Mouse (Mus musculus) neural tube, embryonic 13.5 days (tissue): ENCODE data around the gene Lrp5. TPM values are rescaled to one million over a fixed set of nuclear protein-coding genes. Genes with fewer than 3 reads are reported as not detected.

Experiments used
- ATAC-seq: fragments of 200-750 bp; cut with Nextera tagmentation; 2 replicates; pipeline ENCODE4 v1.8.0; 2017; ENCODE audit warnings: low read depth, mild to moderate bottlenecking, moderate TSS enrichment, moderate library complexity
- H3K27ac ChIP-seq: fragments of 300-500 bp; sonication (generic); replicated peaks from 2 replicates; pipeline ENCODE4 v1.5.1; 2015; ENCODE audit warnings: moderate library complexity, mild to moderate bottlenecking, inconsistent platforms
- H3K27me3 ChIP-seq: fragments of 300-500 bp; sonication (generic); 2 replicates; pipeline ENCODE4 v1.6.1; 2015; ENCODE audit warnings: mild to moderate bottlenecking, inconsistent platforms
- H3K36me3 ChIP-seq: fragments of 300-500 bp; sonication (generic); 2 replicates; pipeline ENCODE4 v1.6.1; 2015; ENCODE audit warnings: mild to moderate bottlenecking, inconsistent platforms
- H3K4me1 ChIP-seq: fragments of 300-500 bp; sonication (generic); replicated peaks from 2 replicates; pipeline ENCODE4 v1.6.1; 2015; ENCODE audit warnings: inconsistent platforms
- H3K4me2 ChIP-seq: fragments of 300-500 bp; sonication (generic); 2 replicates; pipeline ENCODE4 v1.6.1; 2015; ENCODE audit warnings: inconsistent platforms, mild to moderate bottlenecking, moderate library complexity
- H3K4me3 ChIP-seq: fragments of 300-500 bp; sonication (generic); 2 replicates; pipeline ENCODE4 v1.5.1; 2015; ENCODE audit warnings: mild to moderate bottlenecking, inconsistent platforms
- H3K9ac ChIP-seq: fragments of 300-500 bp; sonication (generic); 2 replicates; pipeline ENCODE4 v1.6.1; 2015; ENCODE audit warnings: moderate library complexity, mild to moderate bottlenecking, inconsistent platforms
- H3K9me3 ChIP-seq: fragments of 300-500 bp; sonication (generic); 2 replicates; pipeline ENCODE4 v1.6.1; 2016; ENCODE audit warnings: inconsistent platforms
- WGBS: fragments of 180-500 bp; shearing (Covaris S2); methylation state at CpG from one replicate; pipeline ENCODE4 v1.1.7; 2015; 5-methylcytosine and 5-hydroxymethylcytosine counted together
- polyA plus RNA-seq: library from polyadenylated mRNA; unstranded; fragments of >200 nt; fragmentation: Nextera tagmentation; extraction: Ambion mirVana; gene quantifications from 2 replicates; pipeline ENCODE4 v1.2.1, GENCODE M21; 2015

Gene Lrp5
- polyA plus RNA-seq, 1 experiment from 2014 or later = 1.6 TPM

- Histone ChIP-seq H3K4me3 (no peak overlapping the region), H3K27me3 (peaks cover 5% of the 10 kb centered on the region; the same call in 1 of the 2 replicates), H3K27ac (no peak overlapping the region), H3K9ac (no peak overlapping the region), H3K4me2 (no peak overlapping the region), H3K36me3 (no peaks in the 10 kb centered on the region), H3K9me3 (no peaks in the 10 kb centered on the region), H3K4me1 (no peaks in the 10 kb centered on the region)
- no peak for ATAC-seq
- 66% methylated on average over 6 of the region's 6 CpGs for WGBS
Measured at GRCm38 (mm10) chr19:3692414-3693145, 6.2 kb upstream of the Lrp5 start.

- H3K27me3 ChIP-seq = peaks cover 17% of the 10 kb centered on the region
- H3K4me3 ChIP-seq = no peak overlapping the region
- H3K9me3 ChIP-seq = no peaks in the 10 kb centered on the region
- no peak overlapping the region for H3K9ac ChIP-seq
- H3K4me1 ChIP-seq = peaks cover 6% of the 10 kb centered on the region
- H3K27ac ChIP-seq = no peak overlapping the region
- H3K4me2 ChIP-seq = no peak overlapping the region
- no peaks in the 10 kb centered on the region for H3K36me3 ChIP-seq
- no peak for ATAC-seq
- WGBS = 91% methylated on average over 5 of the region's 5 CpGs
Measured at GRCm38 (mm10) chr19:3691337-3691736, 5.0 kb upstream of the Lrp5 start.

GRCm38 (mm10) chr19:3687676-3688171 is 1.4 kb upstream of the Lrp5 start:
- H3K9ac ChIP-seq = no peak overlapping the region
- no peak for ATAC-seq
- peaks cover 30% of the 10 kb centered on the region for H3K4me1 ChIP-seq
- no peak overlapping the region for H3K4me3 ChIP-seq
- no peaks in the 10 kb centered on the region for H3K36me3 ChIP-seq
- no peak overlapping the region for H3K27ac ChIP-seq
- peaks cover 29% of the 10 kb centered on the region for H3K27me3 ChIP-seq
- no peaks in the 10 kb centered on the region for H3K9me3 ChIP-seq
- WGBS = 27% methylated on average over 5 of the region's 5 CpGs
- H3K4me2 ChIP-seq = no peak overlapping the region

- no peaks in the 10 kb centered on the region for H3K9me3 ChIP-seq
- H3K4me3 ChIP-seq = peak overlapping the region; percentile 81
- H3K9ac ChIP-seq = peak overlapping the region; percentile 85
- H3K36me3 ChIP-seq = no peaks in the 10 kb centered on the region
- ATAC-seq = peak; percentile 13; the same call in 1 of the 2 replicates
- H3K4me1 ChIP-seq = peaks cover 46% of the 10 kb centered on the region
- WGBS = under 1% methylated on average over 39 of the region's 45 CpGs
- peak overlapping the region; percentile 49 for H3K27ac ChIP-seq
- H3K27me3 ChIP-seq = peaks cover 29% of the 10 kb centered on the region
- peak overlapping the region; percentile 98 for H3K4me2 ChIP-seq
Measured at GRCm38 (mm10) chr19:3685611-3686214, 651 bp downstream of the Lrp5 start.

GRCm38 (mm10) chr19:3684957-3685580 is 1.3 kb downstream of the Lrp5 start:
- Histone ChIP-seq H3K4me3 (peak overlapping the region; percentile 81), H3K4me1 (peaks cover 49% of the 10 kb centered on the region), H3K27ac (peak overlapping the region; percentile 38), H3K27me3 (peaks cover 29% of the 10 kb centered on the region), H3K36me3 (no peaks in the 10 kb centered on the region), H3K9me3 (no peaks in the 10 kb centered on the region), H3K4me2 (peak overlapping the region; percentile 98), H3K9ac (peak overlapping the region; percentile 85)
- no peak for ATAC-seq
- 12% methylated on average over 11 of the region's 11 CpGs for WGBS

GRCm38 (mm10) chr19:3684414-3684813 is 1.9 kb downstream of the Lrp5 start:
- H3K27ac ChIP-seq = peak overlapping the region; percentile 38; the same call in 1 of the 2 replicates
- H3K4me2 ChIP-seq = peak overlapping the region; percentile 98
- peak overlapping the region; percentile 81; the same call in 1 of the 2 replicates for H3K4me3 ChIP-seq
- H3K27me3 ChIP-seq = peaks cover 29% of the 10 kb centered on the region
- H3K4me1 ChIP-seq = peaks cover 49% of the 10 kb centered on the region
- ATAC-seq = no peak
- 0 out of 2 replicates have a peak overlapping the region, but pooled peaks have one; percentile 85 for H3K9ac ChIP-seq
- H3K9me3 ChIP-seq = no peaks in the 10 kb centered on the region
- WGBS = 5% methylated on average over 1 of the region's 1 CpGs
- no peaks in the 10 kb centered on the region for H3K36me3 ChIP-seq

GRCm38 (mm10) chr19:3681310-3681934 is 4.9 kb downstream of the Lrp5 start:
- WGBS = 38% methylated on average over 13 of the region's 13 CpGs
- peak; percentile 51; the same call in 1 of the 2 replicates for ATAC-seq

GRCm38 (mm10) chr19:3680732-3681131 is 5.6 kb downstream of the Lrp5 start:
- H3K4me1 ChIP-seq = peaks cover 39% of the 10 kb centered on the region
- peak overlapping the region; percentile 74 for H3K27ac ChIP-seq
- H3K4me3 ChIP-seq = no peak overlapping the region
- H3K4me2 ChIP-seq = no peak overlapping the region
- no peaks in the 10 kb centered on the region for H3K9me3 ChIP-seq
- no peak overlapping the region for H3K9ac ChIP-seq
- no peak for ATAC-seq
- peaks cover 9% of the 10 kb centered on the region; the same call in 1 of the 2 replicates for H3K27me3 ChIP-seq
- WGBS = 72% methylated on average over 7 of the region's 7 CpGs
- H3K36me3 ChIP-seq = no peaks in the 10 kb centered on the region

More at GRCm38 (mm10) chr19:3681310-3681934, 4.9 kb downstream of the Lrp5 start:
- no peak overlapping the region for H3K9ac ChIP-seq
- no peaks in the 10 kb centered on the region for H3K36me3 ChIP-seq
- H3K4me1 ChIP-seq = peaks cover 43% of the 10 kb centered on the region
- H3K4me2 ChIP-seq = no peak overlapping the region
- H3K4me3 ChIP-seq = no peak overlapping the region
- H3K27me3 ChIP-seq = peaks cover 12% of the 10 kb centered on the region; the same call in 1 of the 2 replicates
- H3K9me3 ChIP-seq = no peaks in the 10 kb centered on the region
- H3K27ac ChIP-seq = peak overlapping the region; percentile 74

- WGBS = 91% methylated on average over 8 of the region's 8 CpGs
- Histone ChIP-seq H3K27ac (no peak overlapping the region), H3K4me1 (peaks cover 13% of the 10 kb centered on the region), H3K4me2 (no peak overlapping the region), H3K27me3 (no peaks in the 10 kb centered on the region), H3K9me3 (no peaks in the 10 kb centered on the region), H3K9ac (no peak overlapping the region), H3K36me3 (no peaks in the 10 kb centered on the region), H3K4me3 (no peak overlapping the region)
- no peak for ATAC-seq
Measured at GRCm38 (mm10) chr19:3674122-3674855, 12.1 kb downstream of the Lrp5 start.

GRCm38 (mm10) chr19:3673149-3673548 is 13.2 kb downstream of the Lrp5 start:
- H3K9me3 ChIP-seq = no peaks in the 10 kb centered on the region
- 100% methylated on average over 2 of the region's 2 CpGs for WGBS
- no peak overlapping the region for H3K4me2 ChIP-seq
- ATAC-seq = no peak
- peaks cover 23% of the 10 kb centered on the region for H3K4me1 ChIP-seq
- no peaks in the 10 kb centered on the region for H3K36me3 ChIP-seq
- no peak overlapping the region for H3K4me3 ChIP-seq
- H3K27ac ChIP-seq = no peak overlapping the region
- no peak overlapping the region for H3K9ac ChIP-seq
- no peaks in the 10 kb centered on the region for H3K27me3 ChIP-seq

- H3K4me1 ChIP-seq = peaks cover 40% of the 10 kb centered on the region
- H3K4me2 ChIP-seq = no peak overlapping the region
- no peak overlapping the region for H3K4me3 ChIP-seq
- no peak overlapping the region for H3K9ac ChIP-seq
- 58% methylated on average over 13 of the region's 13 CpGs for WGBS
- H3K27ac ChIP-seq = peak overlapping the region; percentile 59; the same call in 1 of the 2 replicates
- no peaks in the 10 kb centered on the region for H3K9me3 ChIP-seq
- no peaks in the 10 kb centered on the region for H3K27me3 ChIP-seq
- H3K36me3 ChIP-seq = no peaks in the 10 kb centered on the region
- no peak for ATAC-seq
Measured at GRCm38 (mm10) chr19:3669100-3669499, 17.3 kb downstream of the Lrp5 start.
